Mouse (Mus musculus) bone marrow, adult 2 months (tissue): ENCODE data around the gene Stat2.

Source experiments
- CTCF ChIP-seq: fragments of 200-500 bp; IDR thresholded peaks from 2 replicates; pipeline ENCODE4 v1.5.1; 2011; ENCODE audit warnings: low read length, control low read depth; ENCODE audit not compliant: control insufficient read depth, insufficient read depth
- POLR2A ChIP-seq: fragments of 200-500 bp; IDR thresholded peaks from 2 replicates; pipeline ENCODE4 v1.6.1; 2011; ENCODE audit warnings: low read depth, mild to moderate bottlenecking, control low read depth, low read length, borderline replicate concordance; ENCODE audit not compliant: control insufficient read depth

GRCm38 (mm10) chr10:128256328-128256727, 14.0 kb upstream of the Stat2 start:
- TF ChIP-seq CTCF (no peak), POLR2A (no peak)
